Mouse (Mus musculus): ENCODE measurements around the gene Sertad1.

DNA sequence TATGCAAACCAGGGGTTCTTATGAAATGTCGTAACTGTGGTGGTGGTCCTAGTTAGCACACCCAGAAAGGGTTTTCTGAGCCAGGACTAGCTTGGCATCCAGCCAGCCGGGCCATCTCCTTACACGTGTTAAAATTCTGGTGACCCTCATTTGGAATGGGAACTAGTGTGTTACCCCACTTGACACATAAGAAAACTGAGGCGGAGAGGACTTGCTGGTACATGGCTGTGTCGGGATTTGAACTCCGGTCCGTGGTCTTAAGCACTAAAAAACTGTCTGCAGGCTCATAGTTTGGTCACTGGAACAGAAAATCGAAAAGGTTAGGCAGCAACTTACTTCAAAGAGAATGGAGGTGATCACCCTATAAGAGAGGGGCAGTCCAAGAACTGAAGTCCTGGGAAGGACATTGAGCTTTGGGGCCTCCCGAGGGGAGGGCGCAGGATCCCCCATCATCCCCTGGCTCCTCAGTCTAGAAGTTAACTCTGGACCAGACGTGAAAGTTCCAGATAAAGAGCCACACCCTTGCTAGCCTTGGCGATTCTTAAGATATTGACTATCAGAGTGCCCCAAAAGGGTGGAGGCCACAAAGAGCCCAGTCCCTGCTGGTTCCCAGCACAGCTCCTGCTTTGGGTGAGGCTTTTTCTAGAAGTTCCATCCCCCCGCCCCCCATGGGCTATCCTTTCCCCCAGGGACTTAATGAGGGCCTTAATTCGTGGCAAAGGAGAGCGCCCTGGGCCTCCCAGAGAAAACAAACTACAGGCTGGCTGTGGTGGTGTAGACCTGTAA lies 38.1 kb upstream of the Sertad1 start:
- TF ChIP-seq GATA1 (IDR thresholded peaks at IDR 0.05; ENCODE audit: borderline replicate concordance, low read length) (no peak), CTCF (IDR thresholded peaks at IDR 0.05; ENCODE audit: low read depth, low read length) (no peak)

Data from G1E (cell line).